Mouse (Mus musculus) olfactory bulb, adult 2 months (tissue): Measurements from ENCODE around the gene Fam189a1.

Source experiments
- CTCF ChIP-seq: fragments of 200-500 bp; IDR thresholded peaks from 2 replicates; pipeline ENCODE4 v1.5.1; 2012; ENCODE audit warnings: low read depth, mild to moderate bottlenecking, low read length, moderate library complexity; ENCODE audit not compliant: insufficient read depth
- POLR2A ChIP-seq: fragments of 200-500 bp; IDR thresholded peaks from 2 replicates; pipeline ENCODE4 v1.6.1; 2012; ENCODE audit warnings: mild to moderate bottlenecking, low read depth, low read length, moderate library complexity; ENCODE audit not compliant: insufficient read depth

DNA sequence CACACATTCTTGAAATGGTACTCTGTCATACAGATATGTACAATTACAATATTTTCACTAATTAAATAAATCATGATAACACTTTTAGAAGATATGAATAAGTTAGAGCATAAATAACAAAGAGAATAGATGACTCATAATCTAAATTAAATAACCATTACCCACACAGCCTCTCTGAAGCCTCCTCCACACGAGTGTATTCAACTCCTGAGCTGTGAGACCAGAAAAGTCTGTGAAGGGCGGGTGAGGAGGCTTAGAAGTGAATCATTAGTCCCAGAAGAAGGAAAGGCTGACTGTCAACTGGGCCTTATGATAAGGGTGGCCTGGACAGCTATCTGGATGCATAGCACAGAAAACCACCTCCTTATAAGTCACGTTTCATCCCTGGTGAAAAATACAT is 222.3 kb downstream of the Fam189a1 start:
- no peak for TF ChIP-seq POLR2A
- no peak for TF ChIP-seq CTCF
